Mouse (Mus musculus) kidney, embryonic 16.5 days (tissue): ENCODE data around the gene Osgin1. TPM values are rescaled to one million over a fixed set of nuclear protein-coding genes. Genes with fewer than 3 reads are reported as not detected.

Experiments used
- ATAC-seq: fragments of 200-750 bp; cut with Nextera tagmentation; 2 replicates; pipeline ENCODE4 v1.8.0; 2017; ENCODE audit warnings: moderate TSS enrichment; ENCODE audit not compliant: low FRiP score, low TSS enrichment
- H3K27ac ChIP-seq: fragments of 300-500 bp; sonication (generic); 2 replicates; pipeline ENCODE4 v1.5.1; 2014; ENCODE audit warnings: low read length
- H3K27me3 ChIP-seq: fragments of 300-500 bp; sonication (generic); 2 replicates; pipeline ENCODE4 v1.6.1; 2014; ENCODE audit warnings: low read length, control low read depth, mixed read lengths; ENCODE audit not compliant: insufficient read depth
- H3K36me3 ChIP-seq: fragments of 300-500 bp; sonication (generic); 2 replicates; pipeline ENCODE4 v1.6.1; 2014; ENCODE audit warnings: low read length, control low read depth, mixed read lengths; ENCODE audit not compliant: insufficient read depth
- H3K4me1 ChIP-seq: fragments of 300-500 bp; sonication (generic); 2 replicates; pipeline ENCODE4 v1.6.1; 2014; ENCODE audit warnings: low read length, control low read depth, mixed read lengths; ENCODE audit not compliant: insufficient read depth
- H3K4me2 ChIP-seq: fragments of 300-500 bp; sonication (generic); replicated peaks from 2 replicates; pipeline ENCODE4 v1.6.1; 2014; ENCODE audit warnings: low read depth, low read length
- H3K4me3 ChIP-seq: fragments of 300-500 bp; sonication (generic); 2 replicates; pipeline ENCODE4 v1.5.1; 2014; ENCODE audit warnings: mild to moderate bottlenecking, low read length
- H3K9ac ChIP-seq: fragments of 300-500 bp; sonication (generic); replicated peaks from 2 replicates; pipeline ENCODE4 v1.6.1; 2014; ENCODE audit warnings: low read length
- H3K9me3 ChIP-seq: fragments of 300-500 bp; sonication (generic); 2 replicates; pipeline ENCODE4 v1.6.1; 2016; ENCODE audit warnings: low read length, control low read depth
- WGBS: fragments of 180-500 bp; shearing (Covaris S2); extraction: QIAGEN DNeasy Blood & Tissue Kit; methylation state at CpG from one replicate; pipeline ENCODE4 v1.1.7; 2014; 5-methylcytosine and 5-hydroxymethylcytosine counted together
- polyA plus RNA-seq: library from polyadenylated mRNA; unstranded; fragments of >200 nt; fragmentation: Nextera tagmentation; extraction: Ambion mirVana; gene quantifications from 2 replicates; pipeline ENCODE4 v1.2.1, GENCODE M21; 2015

The Osgin1 gene
- polyA plus RNA-seq, 1 experiment from 2014 or later = 3.6 TPM

DNA sequence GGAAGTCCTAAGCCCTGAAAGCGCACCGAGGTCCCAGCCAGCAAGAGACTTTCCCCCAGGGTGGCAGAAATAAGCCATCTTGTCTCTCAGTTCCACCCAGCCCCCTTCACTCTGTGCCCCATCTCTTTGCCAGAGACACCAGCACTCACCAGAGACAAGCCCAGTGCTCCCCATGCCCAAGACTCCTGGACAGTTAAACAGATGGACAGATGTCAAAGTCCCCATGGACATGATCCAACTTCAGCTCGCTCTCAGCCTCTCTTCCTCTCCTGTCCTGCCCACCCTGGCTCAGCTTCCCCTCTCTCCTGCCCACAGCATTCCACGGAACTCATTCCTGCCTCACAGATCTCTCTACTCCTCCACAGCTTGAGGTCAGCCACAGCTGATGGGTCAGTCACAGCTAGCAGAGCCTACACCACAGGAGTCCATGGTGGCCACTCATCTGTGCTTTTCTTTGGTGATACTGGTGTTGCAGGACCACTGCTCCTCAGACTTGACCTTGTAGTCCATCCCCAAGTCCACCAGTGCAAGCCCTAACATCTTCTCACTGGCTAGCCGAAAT, 5.1 kb upstream of the Osgin1 start:
- Histone ChIP-seq H3K27me3 (no peaks in the 10 kb centered on the region), H3K36me3 (no peaks in the 10 kb centered on the region), H3K9ac (no peak overlapping the region), H3K9me3 (no peaks in the 10 kb centered on the region), H3K27ac (no peak overlapping the region), H3K4me3 (no peak overlapping the region), H3K4me1 (peaks cover 27% of the 10 kb centered on the region), H3K4me2 (no peak overlapping the region)
- no peak for ATAC-seq
- WGBS = 70% methylated on average over 5 of the region's 5 CpGs

DNA sequence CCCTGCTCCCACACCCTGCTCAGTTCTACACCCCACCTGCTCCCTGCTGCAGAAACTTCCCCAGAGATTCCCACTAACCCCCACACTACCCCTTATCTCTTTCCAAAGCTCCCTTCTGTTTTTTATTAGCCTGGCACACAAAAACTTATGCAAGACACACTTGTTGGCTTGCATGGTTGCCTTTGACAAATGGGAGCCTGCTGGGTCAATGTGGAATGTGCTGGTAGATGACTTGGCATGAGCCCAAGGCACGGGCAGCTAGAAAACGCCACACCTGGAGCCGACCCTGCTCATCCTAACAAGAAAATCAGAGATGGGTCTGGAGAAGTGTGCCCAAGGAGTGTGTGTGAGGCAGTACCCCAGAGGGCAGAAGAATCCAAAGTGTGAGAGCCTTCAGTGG, 4.4 kb upstream of the Osgin1 start:
- H3K27ac ChIP-seq = no peak overlapping the region
- no peaks in the 10 kb centered on the region for H3K36me3 ChIP-seq
- no peaks in the 10 kb centered on the region for H3K9me3 ChIP-seq
- no peak overlapping the region for H3K4me3 ChIP-seq
- peaks cover 20% of the 10 kb centered on the region for H3K4me1 ChIP-seq
- no peaks in the 10 kb centered on the region for H3K27me3 ChIP-seq
- no peak for ATAC-seq
- H3K9ac ChIP-seq = no peak overlapping the region
- WGBS = 81% methylated on average over 3 of the region's 3 CpGs
- H3K4me2 ChIP-seq = no peak overlapping the region

DNA sequence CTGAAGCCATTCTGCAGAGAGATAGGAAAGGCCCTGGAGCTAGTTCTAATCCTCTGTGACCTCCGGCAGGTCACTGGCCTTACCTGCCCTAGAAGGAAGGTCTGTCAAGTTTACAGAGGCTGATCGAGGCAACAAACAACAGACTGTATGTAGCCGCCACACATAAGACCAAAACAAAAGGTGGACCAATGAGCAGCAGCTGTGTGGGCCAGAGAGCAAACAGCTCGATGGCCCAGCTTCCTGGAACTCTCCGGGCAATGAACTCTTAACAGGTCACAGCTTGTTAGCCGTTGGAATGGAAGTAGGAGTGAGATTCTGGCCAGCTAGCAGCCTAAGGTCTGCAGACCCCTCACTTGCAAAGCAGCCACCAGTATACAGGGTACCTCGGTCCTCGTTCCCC, 3.7 kb upstream of the Osgin1 start:
- Histone ChIP-seq H3K4me3 (no peak overlapping the region), H3K4me1 (peaks cover 17% of the 10 kb centered on the region), H3K9ac (no peak overlapping the region), H3K36me3 (no peaks in the 10 kb centered on the region), H3K9me3 (no peaks in the 10 kb centered on the region), H3K4me2 (no peak overlapping the region), H3K27ac (no peak overlapping the region), H3K27me3 (no peaks in the 10 kb centered on the region)
- no peak for ATAC-seq
- 61% methylated on average over 8 of the region's 8 CpGs for WGBS

DNA sequence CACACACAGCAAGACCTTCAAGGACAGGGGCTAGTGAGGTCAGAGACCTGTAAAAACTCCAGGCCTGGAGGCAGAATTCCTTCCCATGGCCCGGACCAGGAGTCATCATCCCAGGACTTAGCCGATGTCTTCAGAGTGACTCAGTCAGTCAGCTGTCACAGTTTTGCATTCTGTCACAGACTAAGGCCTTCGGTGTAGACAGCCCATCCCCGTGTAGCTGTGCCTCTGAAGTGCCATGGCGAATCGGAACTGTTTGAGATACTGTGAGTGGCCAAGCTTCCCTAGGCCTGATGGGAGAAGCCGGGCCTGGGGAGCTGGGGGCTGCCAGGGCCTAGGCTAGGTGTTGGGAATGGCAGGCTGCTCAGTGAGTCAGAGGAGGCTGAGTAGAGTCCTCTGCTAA, 3.2 kb upstream of the Osgin1 start:
- Histone ChIP-seq H3K9ac (no peak overlapping the region), H3K4me1 (peaks cover 15% of the 10 kb centered on the region), H3K4me2 (no peak overlapping the region), H3K36me3 (no peaks in the 10 kb centered on the region), H3K27ac (no peak overlapping the region), H3K9me3 (no peaks in the 10 kb centered on the region), H3K27me3 (no peaks in the 10 kb centered on the region), H3K4me3 (no peak overlapping the region)
- no peak for ATAC-seq
- WGBS = 90% methylated on average over 7 of the region's 7 CpGs

DNA sequence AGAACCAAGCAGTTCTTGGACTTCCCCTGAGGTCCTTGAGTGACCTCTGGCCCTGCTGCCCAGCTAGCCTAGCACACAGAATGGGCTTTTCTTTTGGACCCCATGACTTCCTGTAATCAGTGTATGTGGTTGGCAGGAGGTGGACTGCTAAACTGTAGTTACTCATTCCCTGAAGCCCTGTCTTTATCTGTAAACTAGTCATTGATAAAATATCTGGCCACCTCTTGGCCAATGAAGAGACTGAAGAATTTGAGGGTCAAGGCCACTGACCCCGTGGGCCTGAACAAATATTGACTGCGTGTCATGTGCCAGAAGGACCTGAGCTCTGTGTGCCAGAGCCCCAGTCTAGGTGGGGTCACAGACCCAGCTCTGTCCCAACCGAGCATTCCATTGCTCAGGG, 1.6 kb upstream of the Osgin1 start:
- 48% methylated on average over 3 of the region's 3 CpGs for WGBS
- peaks cover 21% of the 10 kb centered on the region for H3K4me1 ChIP-seq
- ATAC-seq = no peak

DNA sequence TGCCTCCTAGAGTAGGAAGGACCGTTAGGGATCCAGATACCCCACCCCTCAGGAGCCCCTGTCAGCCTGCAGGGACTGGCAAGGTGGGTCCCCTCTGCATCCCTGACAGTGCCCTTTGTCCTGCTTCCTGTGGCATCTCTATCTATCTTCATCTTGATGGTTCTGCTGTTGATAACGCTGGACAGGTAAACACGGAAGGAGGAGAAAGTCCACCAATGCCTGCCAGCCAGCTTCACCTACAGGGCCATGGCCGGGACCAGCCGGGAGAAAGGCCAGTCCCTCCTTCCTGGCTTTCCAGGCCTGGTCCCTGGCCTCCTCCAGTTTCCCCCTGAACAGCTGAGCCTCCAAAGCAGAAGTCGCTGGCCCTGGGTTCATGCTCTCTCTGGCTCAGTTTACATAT, 645 bp downstream of the Osgin1 start:
- no peak overlapping the region for H3K27ac ChIP-seq
- ATAC-seq = no peak
- WGBS = 81% methylated on average over 6 of the region's 6 CpGs
- H3K4me3 ChIP-seq = no peak overlapping the region
- no peak overlapping the region for H3K4me2 ChIP-seq
- peaks cover 16% of the 10 kb centered on the region for H3K4me1 ChIP-seq
- H3K36me3 ChIP-seq = no peaks in the 10 kb centered on the region
- H3K9ac ChIP-seq = no peak overlapping the region
- H3K27me3 ChIP-seq = no peaks in the 10 kb centered on the region
- no peaks in the 10 kb centered on the region for H3K9me3 ChIP-seq

More for the DNA sequence above, 1.6 kb upstream of the Osgin1 start:
- H3K9me3 ChIP-seq = no peaks in the 10 kb centered on the region
- no peak overlapping the region for H3K9ac ChIP-seq
- no peak overlapping the region for H3K4me3 ChIP-seq
- no peak overlapping the region for H3K27ac ChIP-seq
- no peaks in the 10 kb centered on the region for H3K27me3 ChIP-seq
- no peak overlapping the region for H3K4me2 ChIP-seq
- H3K36me3 ChIP-seq = no peaks in the 10 kb centered on the region

DNA sequence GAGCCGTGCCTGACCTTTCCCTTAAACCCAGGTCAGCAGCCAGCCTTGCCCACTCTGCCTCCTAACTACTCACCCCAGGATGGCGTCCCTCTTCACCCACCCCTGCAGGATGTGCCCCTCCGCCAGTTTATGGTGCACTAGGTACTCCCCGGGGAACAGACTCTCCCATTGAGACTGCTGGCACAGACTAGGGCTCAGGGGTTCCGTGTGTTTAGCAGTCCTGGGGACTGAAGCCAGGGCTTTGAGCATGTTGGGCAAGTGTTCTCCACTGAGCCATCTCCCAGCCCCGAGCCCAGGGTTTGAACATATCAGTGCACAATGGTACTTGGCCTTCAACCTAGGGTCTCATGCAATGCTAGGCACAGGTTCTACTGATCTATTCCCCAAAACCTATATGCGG, 1.6 kb downstream of the Osgin1 start:
- WGBS = 84% methylated on average over 7 of the region's 7 CpGs
- Histone ChIP-seq H3K36me3 (no peaks in the 10 kb centered on the region), H3K9me3 (no peaks in the 10 kb centered on the region), H3K4me2 (no peak overlapping the region), H3K4me1 (peaks cover 24% of the 10 kb centered on the region), H3K27ac (no peak overlapping the region), H3K9ac (no peak overlapping the region), H3K27me3 (no peaks in the 10 kb centered on the region), H3K4me3 (no peak overlapping the region)
- no peak for ATAC-seq

DNA sequence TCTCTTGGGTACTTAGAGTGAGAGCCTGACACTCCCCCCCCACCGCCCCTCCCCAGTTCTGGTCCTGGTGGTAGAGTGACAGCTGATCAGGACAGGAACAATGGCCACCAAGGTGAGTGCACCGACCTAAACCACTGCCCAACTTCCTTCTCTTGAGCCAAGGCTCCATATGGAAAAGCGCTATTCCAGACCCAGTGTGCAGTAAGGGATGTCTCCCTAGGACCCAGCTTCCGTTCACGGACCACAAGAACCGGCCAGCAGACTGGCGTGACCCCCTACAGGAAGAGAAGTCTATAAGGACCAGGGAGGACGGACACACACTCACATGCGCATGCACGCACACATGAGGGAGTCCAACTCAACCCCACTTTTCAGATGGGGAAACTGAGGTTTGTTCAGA, 2.4 kb downstream of the Osgin1 start:
- no peaks in the 10 kb centered on the region for H3K36me3 ChIP-seq
- 88% methylated on average over 10 of the region's 10 CpGs for WGBS
- ATAC-seq = no peak
- H3K27ac ChIP-seq = no peak overlapping the region
- no peak overlapping the region for H3K9ac ChIP-seq
- H3K4me1 ChIP-seq = peaks cover 32% of the 10 kb centered on the region
- H3K4me2 ChIP-seq = peak overlapping the region; percentile 33; the same call in 1 of the 2 replicates
- H3K4me3 ChIP-seq = no peak overlapping the region
- H3K9me3 ChIP-seq = no peaks in the 10 kb centered on the region
- H3K27me3 ChIP-seq = no peaks in the 10 kb centered on the region

DNA sequence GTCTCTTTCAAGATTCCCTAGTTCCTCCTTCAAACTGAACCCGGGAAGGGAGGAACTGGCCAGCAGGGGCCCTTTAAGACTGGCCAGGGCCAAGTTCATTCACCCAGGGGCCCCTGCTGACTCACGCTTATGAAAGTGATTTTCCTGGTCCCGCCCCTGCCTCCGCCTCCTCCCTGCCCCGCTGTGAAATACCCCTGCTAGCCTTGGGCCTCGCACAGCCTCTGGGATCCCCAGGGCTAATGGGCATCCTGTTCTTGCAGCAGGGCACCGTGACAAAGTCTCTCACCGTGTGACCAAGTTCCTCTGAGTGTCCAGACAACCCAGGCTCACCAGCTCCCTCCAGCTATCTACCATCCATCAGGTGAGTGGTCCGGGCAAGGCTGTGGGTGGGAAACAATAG, 3.0 kb downstream of the Osgin1 start:
- Histone ChIP-seq H3K27me3 (no peaks in the 10 kb centered on the region), H3K36me3 (no peaks in the 10 kb centered on the region), H3K4me1 (peaks cover 32% of the 10 kb centered on the region), H3K4me2 (peak overlapping the region; percentile 33), H3K27ac (peak overlapping the region; percentile 25; the same call in 1 of the 2 replicates), H3K9me3 (no peaks in the 10 kb centered on the region), H3K4me3 (peak overlapping the region; percentile 20; the same call in 1 of the 2 replicates), H3K9ac (peak overlapping the region; percentile 9; the same call in 1 of the 2 replicates)
- 23% methylated on average over 9 of the region's 9 CpGs for WGBS
- peak; percentile 28 for ATAC-seq

DNA sequence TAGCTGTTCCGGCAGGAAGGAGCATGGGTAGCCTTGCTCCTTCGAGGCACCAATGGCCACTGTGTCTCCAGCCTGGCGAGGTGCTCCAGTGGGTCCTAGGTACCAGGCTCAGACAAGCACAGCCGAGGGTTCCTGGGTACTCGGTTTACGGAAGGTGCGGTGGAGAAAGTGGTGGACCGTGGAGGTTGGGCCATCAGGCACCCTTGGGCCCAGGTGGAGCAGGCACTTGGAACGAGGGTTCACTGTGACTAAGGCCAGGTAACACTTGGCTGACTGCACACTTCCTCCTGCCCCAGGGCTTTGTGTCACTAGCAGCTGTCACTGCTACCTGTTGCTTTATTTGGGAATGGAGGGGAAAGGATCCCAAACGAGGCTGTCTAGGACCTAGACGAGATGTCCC, 3.6 kb downstream of the Osgin1 start:
- no peak for ATAC-seq
- Histone ChIP-seq H3K27me3 (no peaks in the 10 kb centered on the region), H3K9me3 (no peaks in the 10 kb centered on the region), H3K4me3 (peak overlapping the region; percentile 20; the same call in 1 of the 2 replicates), H3K4me1 (peaks cover 32% of the 10 kb centered on the region), H3K27ac (peak overlapping the region; percentile 25; the same call in 1 of the 2 replicates), H3K9ac (peak overlapping the region; percentile 9; the same call in 1 of the 2 replicates), H3K4me2 (peak overlapping the region; percentile 33), H3K36me3 (no peaks in the 10 kb centered on the region)
- 64% methylated on average over 11 of the region's 11 CpGs for WGBS
